Comparison of ENCODE assay signal across 17 mouse cellular contexts in the genomic region with DNA sequence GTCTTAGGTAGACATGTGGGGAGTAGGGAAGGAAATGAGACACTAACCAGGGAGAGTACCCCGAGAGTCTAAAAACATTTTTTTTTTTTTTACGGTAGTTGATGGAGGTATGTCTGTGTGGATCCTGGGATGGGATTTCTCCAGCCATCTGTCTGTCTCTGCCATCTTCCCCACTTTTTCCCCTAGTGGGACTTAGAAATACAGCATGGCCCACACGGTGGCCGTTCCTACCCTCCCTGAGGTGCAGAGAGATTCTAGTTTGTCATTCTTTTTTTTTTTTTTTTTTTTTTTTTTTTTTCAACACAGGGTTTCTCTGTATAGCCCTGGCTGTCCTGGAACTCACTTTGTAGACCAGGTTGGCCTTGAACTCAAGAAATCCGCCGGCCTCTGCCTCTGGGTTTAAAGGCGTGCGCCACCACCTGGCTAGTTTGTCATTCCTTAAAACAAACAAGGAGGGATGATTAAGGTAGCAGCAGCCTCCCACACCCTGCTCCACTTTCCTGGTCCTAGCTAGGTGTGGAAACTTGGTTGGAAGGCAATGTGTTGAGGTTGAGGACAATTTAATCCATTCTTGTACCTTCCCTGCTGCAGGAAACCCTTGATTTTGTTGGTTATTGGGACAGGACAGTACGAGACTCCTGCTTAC. TPM values are rescaled to one million over a fixed set of nuclear protein-coding genes. Genes with fewer than 3 reads are reported as not detected.
DNase-seq lines count a peak whose midpoint lies in the region; ATAC-seq and TF ChIP-seq lines count a peak whose summit lies in the region.
"Had no signal": no experiment of that assay in that cellular context is flagged by ENCODE, and none has a peak within 500 bp of the region (broad histone marks: within the 10 kb centered on the region; RNA-seq: fewer than 3 reads in every experiment).

No protein-coding gene starts in this region.

- WGBS in liver, embryonic 11.5 days: 80% methylated on average over 9 of the region's 9 CpGs
- WGBS in intestine, embryonic 16.5 days: 68% methylated on average over 9 of the region's 9 CpGs
- 74% methylated on average over 9 of the region's 9 CpGs for WGBS in stomach, embryonic 15.5 days
- WGBS in thymus, adult 2 months: 73% methylated on average over 9 of the region's 9 CpGs

- TF ChIP-seq POLR2A in thymus, adult 2 months (IDR thresholded peaks at IDR 0.05; ENCODE audit: control insufficient read depth, extremely low read depth, insufficient read depth, low read length, poor library complexity): no peak

- ATAC-seq in liver, embryonic 11.5 days (replicated peaks; ENCODE audit: low FRiP score): no peak
- no peak for ATAC-seq in intestine, embryonic 16.5 days
- no peak for ATAC-seq in stomach, embryonic 15.5 days (ENCODE audit: insufficient read depth, low FRiP score, low read depth)
- ATAC-seq: hindbrain, embryonic 16.5 days had no signal

- TF ChIP-seq CTCF in gastrocnemius, adult 2 months (IDR thresholded peaks at IDR 0.05): no peak
- no peak for TF ChIP-seq CTCF in thymus, adult 2 months (IDR thresholded peaks at IDR 0.05; ENCODE audit: borderline replicate concordance, control insufficient read depth, extremely low read depth, insufficient read depth, low read length, poor library complexity)

- peak overlapping the region; percentile 79; the same call in 1 of the 2 replicates for H3K4me3 ChIP-seq in gastrocnemius, adult 2 months
- H3K4me3 ChIP-seq in liver, embryonic 11.5 days (ENCODE audit: low read depth, low read length): peak overlapping the region; percentile 62
- 0 out of 2 replicates have a peak overlapping the region, but pooled peaks have one; percentile 2 for H3K4me3 ChIP-seq in intestine, embryonic 16.5 days (ENCODE audit: low read length)
- H3K4me3 ChIP-seq in stomach, embryonic 15.5 days (replicated peaks): no peak overlapping the region
- no peak overlapping the region for H3K4me3 ChIP-seq in thymus, adult 2 months (ENCODE audit: control insufficient read depth, insufficient read depth, low read length)

- no peak for DNase-seq in gastrocnemius, adult 2 months
- DNase-seq in gastrocnemius, postnatal 4 days (ENCODE audit: low spot score in 2 of 2): no peak
- DNase-seq in liver, embryonic 11.5 days (ENCODE audit: low spot score): no peak
- DNase-seq in liver: no peak
- no peak for DNase-seq in frontal cortex, adult 2 months (ENCODE audit: extremely low spot score in 1 of 2, low spot score in 1 of 2)
- no peak for DNase-seq in thymus, adult 2 months
- DNase-seq: cerebellum, adult 18-20 months; embryo, embryonic 11 days; gastrocnemius, postnatal 25 days; kidney, postnatal 10 days; thymus, postnatal 25 days had no signal

- H3K9ac ChIP-seq in liver, embryonic 11.5 days (ENCODE audit: low read depth, low read length): peak overlapping the region; percentile 44; the same call in 1 of the 2 replicates
- no peak overlapping the region for H3K9ac ChIP-seq in intestine, embryonic 16.5 days (ENCODE audit: low read depth, low read length)
- no peak overlapping the region for H3K9ac ChIP-seq in stomach, embryonic 15.5 days

- peak overlapping the region; percentile 72 for H3K4me2 ChIP-seq in liver, embryonic 11.5 days
- H3K4me2 ChIP-seq in intestine, embryonic 16.5 days (ENCODE audit: low read depth, low read length): peak overlapping the region; percentile 60
- peak overlapping the region; percentile 69; the same call in 1 of the 2 replicates for H3K4me2 ChIP-seq in stomach, embryonic 15.5 days

- peaks cover 26% of the 10 kb centered on the region for H3K4me1 ChIP-seq in liver, embryonic 11.5 days (replicated peaks; ENCODE audit: control insufficient read depth, insufficient read depth, low read length)
- H3K4me1 ChIP-seq in intestine, embryonic 16.5 days (ENCODE audit: control insufficient read depth, insufficient read depth, low read length): peaks cover 14% of the 10 kb centered on the region
- H3K4me1 ChIP-seq in stomach, embryonic 15.5 days: no peaks in the 10 kb centered on the region; the same call in 1 of the 2 replicates
- H3K4me1 ChIP-seq in thymus, adult 2 months (replicated peaks; ENCODE audit: control insufficient read depth, insufficient read depth, low read length): peaks cover 27% of the 10 kb centered on the region

- no peaks in the 10 kb centered on the region for H3K27me3 ChIP-seq in liver, embryonic 11.5 days (replicated peaks; ENCODE audit: control insufficient read depth, insufficient read depth, low read length)
- no peaks in the 10 kb centered on the region for H3K27me3 ChIP-seq in intestine, embryonic 16.5 days (replicated peaks; ENCODE audit: control insufficient read depth, insufficient read depth, low read length)
- no peaks in the 10 kb centered on the region for H3K27me3 ChIP-seq in stomach, embryonic 15.5 days (replicated peaks)
- H3K27me3 ChIP-seq in thymus, adult 2 months (ENCODE audit: control insufficient read depth, insufficient read depth, low read length): no peaks in the 10 kb centered on the region

- H3K36me3 ChIP-seq in liver, embryonic 11.5 days (ENCODE audit: control insufficient read depth, insufficient read depth, low read length): peaks cover 4% of the 10 kb centered on the region; the same call in 1 of the 2 replicates
- H3K36me3 ChIP-seq in intestine, embryonic 16.5 days (ENCODE audit: control insufficient read depth, insufficient read depth, low read length): no peaks in the 10 kb centered on the region
- H3K36me3 ChIP-seq in stomach, embryonic 15.5 days: no peaks in the 10 kb centered on the region
- H3K36me3 ChIP-seq in thymus, adult 2 months (ENCODE audit: control insufficient read depth, insufficient read depth, low read length): no peaks in the 10 kb centered on the region

- H3K9me3 ChIP-seq in liver, embryonic 11.5 days (ENCODE audit: control insufficient read depth, low read length): no peaks in the 10 kb centered on the region
- H3K9me3 ChIP-seq in intestine, embryonic 16.5 days (ENCODE audit: control insufficient read depth, low read length): no peaks in the 10 kb centered on the region
- no peaks in the 10 kb centered on the region for H3K9me3 ChIP-seq in stomach, embryonic 15.5 days

- intact Hi-C loops in gastrocnemius, adult 2 months (cut with DNase I): no loop called here

- H3K27ac ChIP-seq in gastrocnemius, adult 2 months: peak overlapping the region; percentile 89; the same call in 1 of the 2 replicates
- peak overlapping the region; percentile 37 for H3K27ac ChIP-seq in liver, embryonic 11.5 days (ENCODE audit: low read depth, low read length)
- H3K27ac ChIP-seq in intestine, embryonic 16.5 days (ENCODE audit: low read length): no peak overlapping the region
- peak overlapping the region; percentile 51; the same call in 1 of the 2 replicates for H3K27ac ChIP-seq in stomach, embryonic 15.5 days
- H3K27ac ChIP-seq in thymus, adult 2 months (ENCODE audit: control insufficient read depth, insufficient read depth, low read length): no peak overlapping the region; the same call in 1 of the 2 replicates

RNA-seq across cellular contexts. Expression of gene Prr13, which starts 2.7 kb away (rescaled TPM):
- total RNA-seq in gastrocnemius, adult 2 months (2021): 10 to 100 TPM; 17.3 to 18.2 TPM
- 10 to 100 TPM; 15.2 to 18.7 TPM for total RNA-seq in gastrocnemius, postnatal 4 days (2021)
- 155 and 157 TPM in 2 replicates for polyA plus RNA-seq in liver, embryonic 11.5 days (2014; fragmentation: Nextera tagmentation; extraction: Ambion mirVana)
- polyA plus RNA-seq in intestine, embryonic 16.5 days (2015; fragmentation: Nextera tagmentation; extraction: Ambion mirVana): 173 and 182 TPM in 2 replicates
- polyA plus RNA-seq in stomach, embryonic 15.5 days (2015; fragmentation: Nextera tagmentation; extraction: Ambion mirVana): 119 and 120 TPM in 2 replicates
- polyA plus RNA-seq in frontal cortex, adult 2 months (2012; rRNA removed): 78.3 and 83.6 TPM in 2 replicates
- 109 and 123 TPM in 2 replicates for polyA plus RNA-seq in thymus, adult 2 months (2012; rRNA removed)

RNA-seq across cellular contexts. Expression of gene Pcbp2, which starts 8.8 kb away (rescaled TPM):
- 100 to 1,000 TPM; 401 to 459 TPM for total RNA-seq in gastrocnemius, adult 2 months (2021)
- total RNA-seq in gastrocnemius, postnatal 4 days (2021): 100 to 1,000 TPM; 614 to 662 TPM
- polyA plus RNA-seq in liver, embryonic 11.5 days (2014; fragmentation: Nextera tagmentation; extraction: Ambion mirVana): 187 and 220 TPM in 2 replicates
- polyA plus RNA-seq in intestine, embryonic 16.5 days (2015; fragmentation: Nextera tagmentation; extraction: Ambion mirVana): 138 and 152 TPM in 2 replicates
- polyA plus RNA-seq in stomach, embryonic 15.5 days (2015; fragmentation: Nextera tagmentation; extraction: Ambion mirVana): 182 and 192 TPM in 2 replicates
- 538 and 576 TPM in 2 replicates for polyA plus RNA-seq in frontal cortex, adult 2 months (2012; rRNA removed)
- 846 and 935 TPM in 2 replicates for polyA plus RNA-seq in thymus, adult 2 months (2012; rRNA removed)

RNA-seq across cellular contexts. Expression of gene Amhr2, which starts 16.4 kb away (rescaled TPM):
- 1 to 10 TPM; 7.2 to 9.5 TPM for total RNA-seq in gastrocnemius, adult 2 months (2021)
- total RNA-seq in gastrocnemius, postnatal 4 days (2021): 1 to 10 TPM; 3.6 to 3.9 TPM
- 1.1 and 1.6 TPM in 2 replicates for polyA plus RNA-seq in liver, embryonic 11.5 days (2014; fragmentation: Nextera tagmentation; extraction: Ambion mirVana)
- 0.75 and 0.88 TPM in 2 replicates for polyA plus RNA-seq in intestine, embryonic 16.5 days (2015; fragmentation: Nextera tagmentation; extraction: Ambion mirVana)
- 0.90 and 1.3 TPM in 2 replicates for polyA plus RNA-seq in stomach, embryonic 15.5 days (2015; fragmentation: Nextera tagmentation; extraction: Ambion mirVana)
- polyA plus RNA-seq in frontal cortex, adult 2 months (2012; rRNA removed): 1.3 and 1.6 TPM in 2 replicates
- polyA plus RNA-seq in thymus, adult 2 months (2012; rRNA removed): 0.65 and 1.7 TPM in 2 replicates

RNA-seq across cellular contexts. Expression of gene Gm10337, which starts 42.0 kb away (rescaled TPM):
- not detected for total RNA-seq in gastrocnemius, adult 2 months (2021)
- total RNA-seq in gastrocnemius, postnatal 4 days (2021): 1 to 10 TPM in 1 of 2 experiments, not detected in 1; 7.6 TPM
- not detected in 2 replicates for polyA plus RNA-seq in liver, embryonic 11.5 days (2014; fragmentation: Nextera tagmentation; extraction: Ambion mirVana)
- 5.5 TPM in 1 of 2 replicates, not detected in the other for polyA plus RNA-seq in intestine, embryonic 16.5 days (2015; fragmentation: Nextera tagmentation; extraction: Ambion mirVana)
- 5.0 and 8.1 TPM in 2 replicates for polyA plus RNA-seq in stomach, embryonic 15.5 days (2015; fragmentation: Nextera tagmentation; extraction: Ambion mirVana)
- not detected in 2 replicates for polyA plus RNA-seq in frontal cortex, adult 2 months (2012; rRNA removed)
- polyA plus RNA-seq in thymus, adult 2 months (2012; rRNA removed): not detected in 2 replicates
- total RNA-seq: adrenal gland, postnatal 14 days; liver, adult 2 months had no signal
- polyA plus RNA-seq: forebrain, embryonic 11.5 days; liver, adult 2 months had no signal

RNA-seq across cellular contexts. Expression of gene Map3k12, which starts 55.3 kb away (rescaled TPM):
- total RNA-seq in gastrocnemius, adult 2 months (2021): 1 to 10 TPM; 1.3 to 1.6 TPM
- 1 to 10 TPM; 6.1 to 6.3 TPM for total RNA-seq in gastrocnemius, postnatal 4 days (2021)
- 7.7 and 7.9 TPM in 2 replicates for polyA plus RNA-seq in liver, embryonic 11.5 days (2014; fragmentation: Nextera tagmentation; extraction: Ambion mirVana)
- polyA plus RNA-seq in intestine, embryonic 16.5 days (2015; fragmentation: Nextera tagmentation; extraction: Ambion mirVana): 9.2 TPM in 2 replicates
- polyA plus RNA-seq in stomach, embryonic 15.5 days (2015; fragmentation: Nextera tagmentation; extraction: Ambion mirVana): 13.4 and 15.5 TPM in 2 replicates
- 83.9 and 90.8 TPM in 2 replicates for polyA plus RNA-seq in frontal cortex, adult 2 months (2012; rRNA removed)
- 11.3 and 12.7 TPM in 2 replicates for polyA plus RNA-seq in thymus, adult 2 months (2012; rRNA removed)

Comparison
In these comparisons a context has a peak if more than half of its experiments do, and no peak if none do; other contexts are left out.
1. H3K27ac ChIP-seq: peak in gastrocnemius, adult 2 months (single experiment), liver, embryonic 11.5 days (single experiment) and stomach, embryonic 15.5 days (single experiment); none in intestine, embryonic 16.5 days (single experiment) and thymus, adult 2 months (single experiment).
2. H3K4me3 ChIP-seq: peak in gastrocnemius, adult 2 months (single experiment), liver, embryonic 11.5 days (single experiment) and intestine, embryonic 16.5 days (single experiment); none in stomach, embryonic 15.5 days (single experiment) and thymus, adult 2 months (single experiment).
3. Peak in every context shown above with its lines, with median percentiles within 50 percentile points of each other: H3K4me2 ChIP-seq.